28 mouse cellular contexts compared by ENCODE assay signal in genomic region chr10:117554533-117554932, GRCm38 (mm10).
DNase-seq lines count a peak whose midpoint lies in the region; ATAC-seq and TF ChIP-seq lines count a peak whose summit lies in the region.
"Had no signal": no experiment of that assay in that cellular context is flagged by ENCODE, and none has a peak within 500 bp of the region (broad histone marks: within the 10 kb centered on the region; RNA-seq: fewer than 3 reads in every experiment).

No protein-coding gene starts in this region.

- H3K36me3 ChIP-seq in intestine, embryonic 15.5 days: no peaks in the 10 kb centered on the region
- H3K36me3 ChIP-seq in intestine, postnatal 0 days (ENCODE audit: control insufficient read depth, insufficient read depth): no peaks in the 10 kb centered on the region
- H3K36me3 ChIP-seq in liver, embryonic 15.5 days (replicated peaks): no peaks in the 10 kb centered on the region
- H3K36me3 ChIP-seq in liver, embryonic 11.5 days (ENCODE audit: control insufficient read depth, insufficient read depth, low read length): no peaks in the 10 kb centered on the region
- H3K36me3 ChIP-seq in intestine, embryonic 16.5 days (ENCODE audit: control insufficient read depth, insufficient read depth, low read length): no peaks in the 10 kb centered on the region
- H3K36me3 ChIP-seq: forebrain, embryonic 10.5 days; G1E; heart, embryonic 10.5 days; heart, embryonic 13.5 days; hindbrain, embryonic 15.5 days had no signal

- no peak overlapping the region for H3K4me3 ChIP-seq in intestine, embryonic 15.5 days (replicated peaks)
- no peak overlapping the region for H3K4me3 ChIP-seq in intestine, postnatal 0 days (ENCODE audit: low read depth, low read length)
- no peak overlapping the region for H3K4me3 ChIP-seq in liver, embryonic 15.5 days (replicated peaks)
- H3K4me3 ChIP-seq in liver, embryonic 11.5 days (ENCODE audit: low read depth, low read length): no peak overlapping the region
- no peak overlapping the region for H3K4me3 ChIP-seq in intestine, embryonic 16.5 days (ENCODE audit: low read length)
- H3K4me3 ChIP-seq: forebrain, embryonic 10.5 days; forebrain, embryonic 13.5 days; heart, adult 2 months; heart, embryonic 10.5 days; heart, embryonic 13.5 days; hindbrain, embryonic 15.5 days had no signal

- H3K27ac ChIP-seq in intestine, embryonic 15.5 days: no peak overlapping the region
- no peak overlapping the region for H3K27ac ChIP-seq in intestine, postnatal 0 days (ENCODE audit: low read depth, low read length)
- H3K27ac ChIP-seq in liver, embryonic 15.5 days (replicated peaks): 0 out of 2 replicates have a peak overlapping the region, but pooled peaks have one; percentile 6
- H3K27ac ChIP-seq in liver, embryonic 11.5 days (ENCODE audit: low read depth, low read length): no peak overlapping the region; the same call in 1 of the 2 replicates
- H3K27ac ChIP-seq in intestine, embryonic 16.5 days (ENCODE audit: low read length): no peak overlapping the region
- H3K27ac ChIP-seq: forebrain, embryonic 10.5 days; forebrain, embryonic 13.5 days; heart, adult 2 months; heart, embryonic 10.5 days; heart, embryonic 13.5 days; hindbrain, embryonic 15.5 days had no signal

- no peak overlapping the region for H3K9ac ChIP-seq in intestine, embryonic 15.5 days
- H3K9ac ChIP-seq in intestine, postnatal 0 days (ENCODE audit: low read depth, low read length): no peak overlapping the region
- H3K9ac ChIP-seq in liver, embryonic 15.5 days: no peak overlapping the region
- no peak overlapping the region for H3K9ac ChIP-seq in liver, embryonic 11.5 days (ENCODE audit: low read depth, low read length)
- no peak overlapping the region for H3K9ac ChIP-seq in intestine, embryonic 16.5 days (ENCODE audit: low read depth, low read length)
- H3K9ac ChIP-seq: forebrain, embryonic 13.5 days; heart, embryonic 13.5 days; hindbrain, embryonic 15.5 days had no signal

- WGBS in intestine, embryonic 15.5 days: 47% methylated on average over 6 of the region's 6 CpGs
- WGBS in intestine, postnatal 0 days: 34% methylated on average over 6 of the region's 6 CpGs
- WGBS in liver, embryonic 15.5 days (ENCODE audit: insufficient replicate concordance): 41% methylated on average over 6 of the region's 6 CpGs
- WGBS in liver, embryonic 11.5 days: 48% methylated on average over 6 of the region's 6 CpGs
- WGBS in intestine, embryonic 16.5 days: 42% methylated on average over 6 of the region's 6 CpGs

- no peaks in the 10 kb centered on the region for H3K27me3 ChIP-seq in intestine, embryonic 15.5 days (replicated peaks)
- H3K27me3 ChIP-seq in intestine, postnatal 0 days (replicated peaks; ENCODE audit: control insufficient read depth, insufficient read depth, low read length): no peaks in the 10 kb centered on the region
- H3K27me3 ChIP-seq in liver, embryonic 15.5 days: no peaks in the 10 kb centered on the region
- no peaks in the 10 kb centered on the region for H3K27me3 ChIP-seq in liver, embryonic 11.5 days (replicated peaks; ENCODE audit: control insufficient read depth, insufficient read depth, low read length)
- H3K27me3 ChIP-seq in intestine, embryonic 16.5 days (replicated peaks; ENCODE audit: control insufficient read depth, insufficient read depth, low read length): no peaks in the 10 kb centered on the region
- H3K27me3 ChIP-seq: forebrain, embryonic 13.5 days; hindbrain, embryonic 15.5 days; Patski had no signal

- ATAC-seq in intestine, embryonic 15.5 days: peak; percentile 55; the same call in 1 of the 2 replicates
- ATAC-seq in intestine, postnatal 0 days: no peak
- no peak for ATAC-seq in liver, embryonic 15.5 days (ENCODE audit: insufficient read depth)
- no peak for ATAC-seq in liver, embryonic 11.5 days (replicated peaks; ENCODE audit: low FRiP score)
- ATAC-seq in intestine, embryonic 16.5 days: peak; percentile 48; the same call in 1 of the 2 replicates
- ATAC-seq: forebrain, embryonic 13.5 days; forebrain, embryonic 16.5 days; Patski had no signal

- H3K9me3 ChIP-seq in intestine, embryonic 15.5 days: no peaks in the 10 kb centered on the region
- no peaks in the 10 kb centered on the region for H3K9me3 ChIP-seq in intestine, postnatal 0 days (ENCODE audit: control insufficient read depth)
- no peaks in the 10 kb centered on the region for H3K9me3 ChIP-seq in liver, embryonic 15.5 days (replicated peaks)
- H3K9me3 ChIP-seq in liver, embryonic 11.5 days (ENCODE audit: control insufficient read depth, low read length): no peaks in the 10 kb centered on the region
- H3K9me3 ChIP-seq in intestine, embryonic 16.5 days (ENCODE audit: control insufficient read depth, low read length): no peaks in the 10 kb centered on the region
- H3K9me3 ChIP-seq: forebrain, embryonic 10.5 days; forebrain, embryonic 13.5 days; heart, embryonic 10.5 days; heart, embryonic 13.5 days; hindbrain, embryonic 15.5 days had no signal

- H3K4me1 ChIP-seq in intestine, embryonic 15.5 days (replicated peaks): no peaks in the 10 kb centered on the region
- 0 out of 2 replicates have a peak, but pooled peaks cover 3% of the 10 kb centered on the region for H3K4me1 ChIP-seq in intestine, postnatal 0 days (replicated peaks; ENCODE audit: control insufficient read depth, insufficient read depth, low read length)
- no peaks in the 10 kb centered on the region for H3K4me1 ChIP-seq in liver, embryonic 15.5 days (replicated peaks)
- H3K4me1 ChIP-seq in liver, embryonic 11.5 days (replicated peaks; ENCODE audit: control insufficient read depth, insufficient read depth, low read length): 0 out of 2 replicates have a peak, but pooled peaks cover 3% of the 10 kb centered on the region
- peaks cover 15% of the 10 kb centered on the region; the same call in 1 of the 2 replicates for H3K4me1 ChIP-seq in intestine, embryonic 16.5 days (ENCODE audit: control insufficient read depth, insufficient read depth, low read length)
- H3K4me1 ChIP-seq: forebrain, embryonic 13.5 days; heart, embryonic 10.5 days; heart, embryonic 13.5 days had no signal

- no peak for DNase-seq in liver, embryonic 11.5 days (ENCODE audit: low spot score)
- peak; percentile 75 for DNase-seq in yolk sac, embryonic 10.5 days (ENCODE audit: low spot score)
- DNase-seq in urinary bladder, postnatal 36 days (ENCODE audit: low spot score in 2 of 2): no peak
- no peak for DNase-seq in embryo, embryonic 10.5 days (ENCODE audit: low spot score)
- DNase-seq: adrenal gland, adult 2 months; adrenal gland, postnatal 14 days; B cell, adult 2 months; cerebellum, adult 11-12 months; cerebellum, adult 8-10 months; cerebellum, postnatal 10 days; cerebellum, postnatal 36 days; gastrocnemius, postnatal 10 days; gastrocnemius, postnatal 36 days; heart, adult 2 months; heart, postnatal 14 days; heart, postnatal 4 days had no signal

- no peak for TF ChIP-seq CTCF in intestine, postnatal 0 days (IDR thresholded peaks at IDR 0.05; ENCODE audit: low read depth)

- no peak overlapping the region for H3K4me2 ChIP-seq in intestine, embryonic 15.5 days (replicated peaks)
- H3K4me2 ChIP-seq in intestine, postnatal 0 days (replicated peaks; ENCODE audit: low read depth): no peak overlapping the region
- H3K4me2 ChIP-seq in liver, embryonic 15.5 days: no peak overlapping the region
- no peak overlapping the region for H3K4me2 ChIP-seq in liver, embryonic 11.5 days
- no peak overlapping the region for H3K4me2 ChIP-seq in intestine, embryonic 16.5 days (ENCODE audit: low read depth, low read length)
- H3K4me2 ChIP-seq: forebrain, embryonic 13.5 days; heart, embryonic 13.5 days; hindbrain, embryonic 15.5 days had no signal

Comparison
In these comparisons a context has a peak if more than half of its experiments do, and no peak if none do; other contexts are left out.
1. ATAC-seq: peak in intestine, embryonic 15.5 days (single experiment) and intestine, embryonic 16.5 days (single experiment); none in intestine, postnatal 0 days (single experiment), liver, embryonic 15.5 days (single experiment) and liver, embryonic 11.5 days (single experiment).